Mouse (Mus musculus) urinary bladder, postnatal 36 days (tissue): Measurements from ENCODE around the gene Crebl2.

Source experiments
- DNase-seq, 2 experiments: peaks; one replicate each; pipeline ENCODE4 v3.0.0; 2022; ENCODE audit warnings: low spot score in 2 of 2, mixed read lengths in 1 of 2

Crebl2 gene

GRCm38 (mm10) chr6:134820411-134820810 is 9.5 kb upstream of the Crebl2 start:
- DNase-seq = no peak

GRCm38 (mm10) chr6:134822844-134823243 is 7.1 kb upstream of the Crebl2 start:
- no peak for DNase-seq

- DNase-seq = no peak
These were observed 822 bp downstream of the Crebl2 start for GRCm38 (mm10) chr6:134830776-134831175.

GRCm38 (mm10) chr6:134834585-134835251 is 4.8 kb downstream of the Crebl2 start:
- no peak for DNase-seq

GRCm38 (mm10) chr6:134838111-134838510 is 8.2 kb downstream of the Crebl2 start:
- DNase-seq = no peak

GRCm38 (mm10) chr6:134840346-134840745 is 10.4 kb downstream of the Crebl2 start:
- no peak for DNase-seq

- DNase-seq = no peak
These were observed 15.8 kb downstream of the Crebl2 start for GRCm38 (mm10) chr6:134845726-134846125.

- DNase-seq = no peak
These were observed 16.4 kb downstream of the Crebl2 start for GRCm38 (mm10) chr6:134846308-134846707.

GRCm38 (mm10) chr6:134847550-134847949 is 17.6 kb downstream of the Crebl2 start:
- DNase-seq = no peak

GRCm38 (mm10) chr6:134848197-134848890 is 18.4 kb downstream of the Crebl2 start:
- DNase-seq = no peak

GRCm38 (mm10) chr6:134849461-134849860 is 19.5 kb downstream of the Crebl2 start:
- DNase-seq = no peak

- DNase-seq = no peak
These were observed 20.0 kb downstream of the Crebl2 start for GRCm38 (mm10) chr6:134849985-134850384.

- no peak for DNase-seq
These were observed 24.8 kb downstream of the Crebl2 start for GRCm38 (mm10) chr6:134854782-134855181.

GRCm38 (mm10) chr6:134855926-134856325 is 26.0 kb downstream of the Crebl2 start:
- DNase-seq = no peak

GRCm38 (mm10) chr6:134859021-134859420 is 29.1 kb downstream of the Crebl2 start:
- no peak for DNase-seq

GRCm38 (mm10) chr6:134860275-134860674 is 30.3 kb downstream of the Crebl2 start:
- DNase-seq = no peak

GRCm38 (mm10) chr6:134861386-134861785 is 31.4 kb downstream of the Crebl2 start:
- DNase-seq = no peak

- DNase-seq = no peak
These were observed 32.7 kb downstream of the Crebl2 start for GRCm38 (mm10) chr6:134862671-134863104.

- DNase-seq = peak; percentile 92 to 93
These were observed 33.2 kb downstream of the Crebl2 start for GRCm38 (mm10) chr6:134863146-134863545.

GRCm38 (mm10) chr6:134866113-134866512 is 36.2 kb downstream of the Crebl2 start:
- no peak for DNase-seq

- DNase-seq = no peak
These were observed 37.4 kb downstream of the Crebl2 start for GRCm38 (mm10) chr6:134867325-134867724.

- no peak for DNase-seq
These were observed 40.3 kb downstream of the Crebl2 start for GRCm38 (mm10) chr6:134870209-134870742.

- DNase-seq = no peak
These were observed 40.9 kb downstream of the Crebl2 start for GRCm38 (mm10) chr6:134870887-134871286.
